Mouse (Mus musculus) brain, embryonic 14.5 days (tissue): Measurements from ENCODE around the gene Aldh3b2.

Experiments
- CTCF ChIP-seq: fragments of 200-500 bp; IDR thresholded peaks from 2 replicates; pipeline ENCODE4 v1.5.1; 2012; ENCODE audit warnings: inconsistent platforms, mild to moderate bottlenecking, moderate library complexity, borderline replicate concordance; ENCODE audit not compliant: insufficient read depth, insufficient read length; ENCODE audit errors: extremely low read depth
- POLR2A ChIP-seq: fragments of 200-500 bp; IDR thresholded peaks from 2 replicates; pipeline ENCODE4 v1.6.1; 2012; ENCODE audit warnings: mild to moderate bottlenecking, inconsistent platforms, borderline replicate concordance; ENCODE audit not compliant: poor library complexity, insufficient read depth, insufficient read length, severe bottlenecking; ENCODE audit errors: extremely low read depth

DNA sequence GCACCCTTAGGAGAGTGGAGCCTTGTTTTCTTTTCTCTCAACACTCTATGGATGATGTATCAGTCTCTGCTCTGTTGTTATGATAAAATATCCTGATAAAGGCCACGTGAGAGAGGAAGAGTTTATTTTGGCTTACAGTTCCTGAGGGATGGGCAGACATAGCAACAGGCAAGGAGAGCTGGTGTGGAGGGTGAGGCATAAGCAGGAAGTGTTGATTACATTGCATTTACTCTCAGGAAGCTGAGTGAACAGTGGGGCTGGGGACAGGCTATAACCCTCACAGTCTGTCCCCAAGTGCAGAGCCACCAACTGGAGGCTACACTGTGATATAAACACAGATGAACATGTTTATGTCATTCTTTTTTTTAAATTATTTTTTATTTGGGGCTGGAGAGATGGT, 20.0 kb upstream of the Aldh3b2 start:
- TF ChIP-seq CTCF (no peak), POLR2A (no peak)
